Mouse (Mus musculus): ENCODE measurements at regions not wholly inside any gene's neighbourhood (a gene's known extent, or its start where the extent isn't known, plus 50 kb on each side); places are given as distances from the start of the nearest gene placed in this dataset.

DNA sequence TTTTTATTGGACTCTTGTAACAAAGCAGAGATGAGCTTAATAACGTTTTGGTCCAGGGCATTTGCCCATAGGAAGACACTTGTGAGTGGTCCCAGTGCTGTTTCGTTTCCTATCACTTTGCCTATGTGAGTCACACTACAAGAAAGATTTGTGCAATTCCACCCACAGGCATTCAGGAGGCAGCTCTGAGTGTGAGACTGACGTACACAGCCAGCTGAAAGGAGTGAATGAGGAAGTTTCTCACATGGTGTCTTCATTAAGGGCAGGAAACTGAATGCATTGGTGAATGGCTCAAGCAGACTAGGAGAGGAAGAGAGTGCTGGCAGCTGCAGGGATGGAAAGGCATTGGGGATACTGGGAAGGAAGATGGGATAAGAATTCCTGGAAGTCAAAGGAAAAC, 230.5 kb upstream of the Fam241a start:
- no peak for DNase-seq (ENCODE audit: low spot score in 2 of 2)

DNA sequence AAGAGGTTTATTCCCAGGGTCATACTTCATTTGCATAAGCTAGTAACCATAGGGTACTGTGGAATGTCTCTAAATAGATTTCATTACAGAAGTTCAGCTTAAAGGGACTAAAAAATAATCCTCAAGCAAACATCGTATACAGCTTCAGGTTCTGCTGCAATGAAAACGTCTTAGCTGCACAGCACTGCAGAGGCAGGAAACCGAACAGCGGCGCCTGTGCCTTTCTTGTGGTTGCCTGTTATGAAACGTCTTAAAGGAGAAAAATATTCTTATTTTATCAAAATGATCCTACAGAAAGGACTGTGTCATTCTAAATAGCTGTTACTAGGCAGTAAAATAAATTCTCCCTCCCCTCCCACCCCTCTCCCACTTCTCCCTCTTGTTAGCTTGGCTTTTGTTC, 226.0 kb upstream of the Fam241a start:
- DNase-seq (ENCODE audit: low spot score in 2 of 2) = no peak

DNA sequence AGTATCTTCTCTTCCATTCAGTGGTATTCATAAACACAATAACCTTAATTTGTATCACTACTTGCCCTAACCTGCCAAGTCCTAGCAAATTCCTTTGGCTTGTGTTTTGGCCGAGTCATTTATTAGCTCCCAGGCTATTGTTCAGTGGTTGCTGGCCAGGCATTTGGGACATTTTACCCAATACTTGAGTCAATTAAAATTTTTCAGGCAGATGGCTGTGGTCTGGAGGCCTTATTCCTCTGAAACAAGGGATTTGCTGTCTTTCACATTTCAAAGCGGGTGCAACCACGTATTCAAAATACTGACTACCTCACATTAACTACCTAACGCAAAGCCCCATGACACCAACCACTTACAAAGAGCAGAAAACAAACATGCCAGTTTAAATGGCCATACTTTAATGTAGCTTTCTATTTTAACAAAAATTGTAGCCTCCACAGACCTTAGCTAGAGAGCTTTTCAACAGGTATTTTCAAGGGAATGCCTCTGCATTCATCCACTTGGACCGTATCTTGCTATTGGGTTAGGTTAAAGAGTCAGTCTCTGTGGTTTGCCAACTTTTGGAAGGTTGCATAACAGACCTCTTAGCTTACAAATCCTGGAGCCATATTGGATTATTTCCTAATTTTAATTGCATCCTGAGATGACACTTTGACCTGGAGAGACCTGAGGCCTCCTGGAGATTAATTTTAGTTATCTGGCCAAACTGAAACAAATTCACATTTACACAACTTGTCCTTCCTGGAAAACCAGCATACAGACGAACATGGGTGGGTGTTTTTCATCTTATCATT, 224.7 kb upstream of the Fam241a start:
- no peak for DNase-seq (ENCODE audit: low spot score in 2 of 2)

DNA sequence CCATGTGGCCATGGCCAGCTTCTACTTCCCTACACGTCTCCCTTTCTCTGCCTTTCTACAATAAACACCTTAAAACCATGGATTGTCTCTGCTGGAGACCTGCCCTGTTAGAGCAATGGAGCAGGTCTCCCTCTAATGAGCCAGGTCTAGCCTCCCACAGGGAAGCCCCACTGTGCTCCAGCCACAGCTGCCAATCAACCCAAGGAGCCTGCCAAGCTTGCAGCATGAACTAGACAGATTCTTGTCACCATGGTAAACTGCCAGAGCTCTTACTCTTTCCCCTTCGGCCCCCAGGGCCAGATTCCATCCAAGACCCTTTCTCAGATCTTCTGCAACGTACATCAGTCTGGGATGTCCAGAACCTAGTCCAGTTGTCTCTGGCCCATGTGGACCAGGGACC, 217.1 kb upstream of the Fam241a start:
- DNase-seq (ENCODE audit: low spot score in 2 of 2) = no peak

DNA sequence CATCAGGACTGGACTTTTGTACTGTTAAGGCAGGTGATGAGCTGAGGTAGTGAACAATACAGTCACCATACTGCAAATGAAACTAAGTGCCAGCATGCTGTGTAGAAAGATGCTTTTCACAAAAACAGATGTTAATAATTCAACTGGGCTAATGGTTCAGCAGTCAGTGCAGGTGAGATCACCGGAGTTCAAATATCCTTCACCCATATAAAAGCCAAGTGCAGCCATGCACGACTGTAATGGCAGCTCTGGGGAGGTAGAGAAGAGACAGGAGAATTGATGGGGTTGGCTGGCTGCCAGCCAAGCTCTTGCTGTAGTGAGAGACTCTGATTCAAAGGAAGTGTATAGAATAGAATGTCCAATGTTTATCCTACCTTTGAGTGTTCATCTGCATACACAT, 214.3 kb upstream of the Fam241a start:
- DNase-seq (ENCODE audit: low spot score in 2 of 2) = no peak

DNA sequence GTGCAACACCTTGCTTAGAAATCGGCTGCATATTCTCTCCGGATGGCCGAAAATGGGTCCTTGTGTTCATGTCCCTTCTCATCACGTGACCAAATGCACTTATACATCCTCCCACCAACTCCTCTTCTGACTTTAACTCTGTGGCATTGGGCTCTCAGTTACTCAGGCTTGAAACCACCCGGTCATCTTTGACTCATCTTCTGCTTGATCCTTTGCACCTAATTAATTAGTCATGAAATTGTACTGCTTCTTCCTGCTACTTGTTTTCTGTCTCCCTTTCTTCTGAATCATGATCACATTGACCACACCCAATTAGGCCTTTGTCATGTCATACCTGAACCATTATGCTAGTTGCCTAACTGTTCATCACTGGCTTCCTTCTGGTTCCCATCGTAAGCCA, 208.4 kb upstream of the Fam241a start:
- no peak for DNase-seq (ENCODE audit: low spot score in 2 of 2)

DNA sequence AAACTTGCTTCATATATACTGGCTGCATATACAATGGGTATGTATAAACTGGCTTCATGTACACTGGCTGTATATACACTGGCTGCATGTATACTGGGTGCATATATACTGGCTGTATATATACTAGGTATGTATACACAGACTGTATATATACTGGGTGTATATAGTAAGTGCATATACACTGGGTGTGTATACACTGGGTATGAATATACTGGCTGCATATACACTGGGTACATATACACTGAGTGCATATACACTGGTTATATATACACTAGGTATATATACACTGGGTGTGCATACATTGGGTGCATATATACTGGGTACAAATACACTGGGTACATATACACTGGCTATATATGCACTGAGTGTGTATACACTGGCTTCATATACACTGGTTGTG, 196.9 kb upstream of the Fam241a start:
- no peak for DNase-seq (ENCODE audit: low spot score in 2 of 2)

DNA sequence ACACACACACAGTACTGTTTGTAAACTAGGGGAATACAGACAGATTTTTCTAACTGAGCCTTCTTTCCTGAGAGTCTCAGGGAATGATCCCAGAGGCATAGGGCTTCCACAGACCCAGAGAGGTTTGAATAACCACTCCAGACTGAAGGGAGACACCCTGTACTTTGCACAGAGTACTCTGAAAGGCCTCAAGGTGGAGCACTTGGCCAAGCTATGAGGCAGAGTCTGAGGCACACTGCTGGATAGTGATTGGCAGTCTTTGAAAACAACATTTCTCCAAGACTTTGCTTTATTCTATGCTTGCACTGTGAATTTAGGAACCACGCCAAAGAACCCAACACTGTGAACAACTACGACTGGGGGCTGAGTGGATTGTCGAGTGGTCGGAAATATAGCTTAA, 192.1 kb upstream of the Fam241a start:
- DNase-seq (ENCODE audit: low spot score in 2 of 2) = no peak

DNA sequence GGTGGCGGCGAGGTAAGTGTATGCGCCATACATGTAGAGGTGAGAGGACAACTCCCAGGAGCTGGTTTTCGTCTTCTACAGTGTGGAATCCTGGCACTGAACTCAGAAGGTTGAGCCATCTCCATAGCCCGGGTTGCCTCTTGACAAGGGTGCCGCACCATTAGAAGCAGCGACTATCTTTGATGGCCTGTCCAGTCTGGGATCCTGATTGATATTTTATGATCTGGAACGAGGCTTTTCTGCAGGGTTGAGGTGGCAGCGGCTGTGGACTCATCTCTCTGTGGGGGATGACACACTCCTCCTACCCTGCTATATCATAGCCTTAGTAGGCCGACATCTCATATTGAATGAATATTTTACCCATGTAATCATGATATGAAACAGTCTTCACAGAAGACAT, 191.0 kb upstream of the Fam241a start:
- DNase-seq (ENCODE audit: low spot score in 2 of 2) = no peak

DNA sequence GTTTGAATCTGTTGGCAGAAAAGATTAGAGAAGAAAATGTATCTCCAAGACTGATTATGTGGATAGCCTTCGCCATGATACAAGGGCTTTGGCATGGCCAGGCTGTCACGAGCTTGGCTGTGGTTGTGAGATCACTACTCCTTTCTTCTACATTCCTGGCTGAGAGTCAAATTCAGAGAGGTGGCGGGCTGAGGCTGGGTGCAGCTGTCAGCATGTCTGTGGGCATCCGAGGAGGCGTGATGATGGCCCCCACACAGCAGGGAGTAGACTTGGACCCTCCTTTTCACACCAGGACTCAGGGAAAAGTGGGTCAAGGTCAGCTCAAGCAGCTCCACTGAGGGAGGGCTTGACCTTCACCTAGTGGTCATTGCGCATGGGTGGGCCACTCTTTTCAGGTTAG, 186.3 kb upstream of the Fam241a start:
- no peak for DNase-seq (ENCODE audit: low spot score in 2 of 2)

DNA sequence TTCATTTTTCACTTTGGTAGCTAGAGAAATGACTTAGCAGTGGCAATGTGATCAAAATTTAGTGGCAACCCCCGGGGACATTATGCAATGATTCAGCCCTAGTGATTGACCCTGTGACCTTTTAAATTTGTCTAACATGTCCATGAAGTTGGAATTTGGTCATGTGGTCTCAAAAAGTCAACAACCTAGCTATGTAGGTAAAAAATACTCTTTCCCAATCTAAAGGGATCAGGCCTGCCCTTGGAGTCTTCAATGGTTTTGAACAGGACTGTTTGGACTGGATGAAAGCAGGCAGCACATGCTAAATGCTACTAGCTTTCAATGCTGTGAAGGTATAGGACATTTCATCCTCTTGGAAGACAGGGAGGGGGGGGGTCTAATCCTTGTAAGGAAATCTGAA, 185.3 kb upstream of the Fam241a start:
- DNase-seq (ENCODE audit: low spot score in 2 of 2) = no peak

DNA sequence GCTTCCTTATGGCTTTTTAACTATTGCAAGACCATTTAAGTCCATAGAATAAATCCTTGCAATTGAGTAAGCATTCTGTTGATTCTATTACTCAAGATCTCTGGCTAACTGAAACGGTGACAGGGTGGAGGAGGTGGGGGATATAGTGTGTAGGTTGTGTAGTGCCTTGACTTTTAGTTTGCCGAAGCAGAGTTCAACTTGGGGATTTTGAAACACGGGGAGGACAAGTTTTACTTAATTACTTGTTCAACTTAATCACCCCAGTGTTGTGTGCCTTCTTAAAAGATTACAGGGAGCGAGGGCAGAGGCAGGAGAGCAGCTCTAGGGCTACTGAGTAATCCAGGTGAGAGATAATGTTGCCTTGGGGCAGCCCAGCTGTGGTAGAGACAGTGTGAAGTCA, 171.7 kb upstream of the Fam241a start:
- DNase-seq (ENCODE audit: low spot score in 2 of 2) = no peak

DNA sequence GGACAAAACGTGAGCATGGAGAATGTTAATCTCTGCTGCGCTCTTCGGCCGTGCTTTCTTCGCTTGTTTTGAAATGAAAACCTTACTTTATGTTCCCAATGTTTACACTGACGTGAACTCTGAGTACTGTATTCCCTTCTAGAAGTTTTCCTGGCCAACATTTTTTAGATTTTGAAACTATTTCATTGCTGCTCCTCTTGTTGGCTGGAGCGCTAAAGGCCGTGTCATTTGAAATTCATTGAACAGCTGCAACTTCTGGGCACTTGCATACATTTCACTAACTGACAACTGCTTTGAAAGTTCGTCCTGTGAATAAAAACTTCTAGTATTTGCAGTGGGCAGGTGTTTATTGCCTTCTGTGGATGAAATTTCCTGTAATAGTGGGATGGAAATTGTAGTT, 157.9 kb upstream of the Fam241a start:
- no peak for DNase-seq (ENCODE audit: low spot score in 2 of 2)

DNA sequence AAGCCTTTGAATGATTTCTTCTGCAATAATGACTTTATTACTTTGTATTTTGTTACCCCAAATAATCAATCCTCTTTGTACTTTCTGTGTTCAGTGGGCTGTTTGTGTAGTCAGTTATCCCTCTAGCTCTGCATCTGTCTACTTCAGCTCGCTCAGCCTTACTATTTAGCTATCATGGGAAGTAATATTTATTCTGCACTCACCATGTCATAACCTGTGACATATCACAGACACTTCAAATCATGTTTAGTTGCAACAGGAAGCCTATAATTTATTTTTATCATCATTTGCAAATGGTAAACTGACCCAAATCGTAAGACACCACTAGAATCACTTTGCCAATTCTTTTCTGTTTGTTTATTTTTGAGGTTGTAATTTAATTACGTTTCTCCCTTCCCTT, 147.6 kb upstream of the Fam241a start:
- no peak for DNase-seq (ENCODE audit: low spot score in 2 of 2)

DNA sequence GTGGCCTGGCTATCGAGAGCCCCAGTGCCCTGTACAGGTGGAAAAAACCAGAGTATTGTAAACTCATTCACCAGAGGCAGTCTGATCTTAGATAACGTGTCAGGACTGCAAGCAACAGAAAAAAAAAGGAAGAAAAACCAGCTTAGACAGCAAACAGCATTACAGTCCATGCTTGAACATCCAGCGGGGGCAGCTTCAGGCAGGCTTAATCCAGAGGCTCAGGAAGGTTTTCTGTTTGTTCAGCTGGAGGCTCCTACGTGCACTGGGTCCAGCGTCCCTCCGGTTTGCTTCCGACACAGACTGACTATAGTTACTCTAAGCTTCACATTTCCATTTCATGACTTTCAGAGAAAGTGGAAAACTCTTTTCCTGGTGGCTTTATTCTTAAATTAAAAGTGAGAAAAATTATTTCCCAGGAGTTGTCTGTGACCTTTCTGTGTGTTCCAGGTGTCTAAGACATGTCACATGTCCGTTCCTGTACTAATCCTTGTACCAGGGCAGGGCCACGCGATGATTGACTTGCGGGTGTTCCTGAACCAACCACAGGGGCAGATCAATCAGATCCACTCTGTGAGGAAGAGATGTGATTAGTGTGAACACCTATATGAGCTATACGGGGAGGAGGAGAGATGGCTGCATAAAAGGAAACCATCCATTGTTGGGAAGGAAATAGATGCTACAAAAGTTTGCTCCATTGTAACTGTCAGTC, 144.4 kb upstream of the Fam241a start:
- no peak for DNase-seq (ENCODE audit: low spot score in 2 of 2)

DNA sequence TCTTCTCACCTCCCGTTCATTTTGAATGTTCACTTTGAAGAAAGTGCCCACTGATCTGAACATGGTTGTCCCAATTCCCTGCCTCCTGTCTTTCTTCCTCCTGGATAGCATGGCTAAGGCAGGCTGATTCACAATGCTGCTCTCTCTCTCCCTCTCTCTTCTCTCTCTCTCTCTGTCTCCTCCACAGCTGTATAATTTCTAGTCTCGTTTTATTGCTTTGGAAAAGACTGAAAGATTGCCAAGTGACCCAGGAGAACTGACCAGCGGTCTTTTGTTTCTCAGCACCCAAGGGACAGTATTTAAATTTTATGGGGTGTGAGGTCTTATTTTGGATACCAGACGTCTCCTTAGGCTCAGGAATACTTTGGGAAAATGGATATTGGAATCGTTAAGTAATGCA, 143.1 kb upstream of the Fam241a start:
- no peak for DNase-seq (ENCODE audit: low spot score in 2 of 2)

DNA sequence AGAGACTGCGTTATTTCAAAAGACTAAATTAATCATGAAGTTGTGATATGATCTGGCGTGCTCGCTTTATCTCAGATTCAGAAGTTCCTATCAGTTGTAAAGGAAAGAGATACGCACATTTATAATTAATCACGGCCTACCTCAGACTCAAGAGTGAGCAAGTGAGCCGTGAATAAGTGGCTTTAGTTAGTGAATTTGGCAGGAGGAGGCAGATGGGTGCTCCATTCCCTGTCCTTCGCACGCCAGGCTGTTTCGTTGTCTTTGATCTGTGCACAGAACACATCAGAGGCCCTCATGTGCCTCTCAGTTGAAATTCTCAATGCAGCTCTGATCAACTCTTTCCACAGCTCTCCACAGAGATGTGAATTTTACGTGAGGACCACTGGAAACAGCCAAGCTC, 140.4 kb upstream of the Fam241a start:
- DNase-seq (ENCODE audit: low spot score in 2 of 2) = no peak

DNA sequence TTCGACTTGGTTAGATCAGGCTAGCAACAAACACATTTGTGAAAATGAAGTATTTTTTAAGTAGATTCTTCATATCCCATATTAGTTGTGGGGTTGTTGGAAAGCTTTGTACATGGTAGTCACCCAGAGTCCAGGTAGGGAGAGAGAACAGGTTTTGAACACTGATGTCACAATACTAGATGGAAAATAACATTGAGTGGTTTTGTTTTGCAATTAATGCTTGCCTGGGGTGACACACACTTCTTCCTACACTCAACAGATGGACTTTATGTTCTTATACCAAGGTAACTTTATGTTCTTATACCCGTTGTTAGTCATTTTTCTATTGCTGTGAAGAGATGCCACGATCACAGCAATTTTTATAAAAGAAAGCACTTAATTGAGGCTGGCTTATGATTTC, 134.2 kb upstream of the Fam241a start:
- no peak for DNase-seq (ENCODE audit: low spot score in 2 of 2)

DNA sequence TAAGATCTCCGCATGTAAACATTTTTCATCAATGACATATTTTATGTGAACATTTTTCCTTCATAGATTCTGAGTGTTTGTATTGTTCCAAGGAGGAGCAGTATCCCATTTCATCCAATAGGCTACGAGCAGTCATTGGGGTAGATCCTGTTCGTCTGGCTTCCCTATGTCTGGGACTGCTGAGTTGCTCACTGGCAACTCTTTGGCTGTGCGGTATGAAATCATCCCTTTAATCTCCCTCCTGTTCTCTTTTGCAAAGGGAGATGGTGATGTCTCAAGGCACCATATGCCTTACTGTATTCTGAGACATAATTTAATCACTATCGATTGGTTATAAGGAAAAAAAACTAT, 133.4 kb upstream of the Fam241a start:
- no peak for DNase-seq (ENCODE audit: low spot score in 2 of 2)

DNA sequence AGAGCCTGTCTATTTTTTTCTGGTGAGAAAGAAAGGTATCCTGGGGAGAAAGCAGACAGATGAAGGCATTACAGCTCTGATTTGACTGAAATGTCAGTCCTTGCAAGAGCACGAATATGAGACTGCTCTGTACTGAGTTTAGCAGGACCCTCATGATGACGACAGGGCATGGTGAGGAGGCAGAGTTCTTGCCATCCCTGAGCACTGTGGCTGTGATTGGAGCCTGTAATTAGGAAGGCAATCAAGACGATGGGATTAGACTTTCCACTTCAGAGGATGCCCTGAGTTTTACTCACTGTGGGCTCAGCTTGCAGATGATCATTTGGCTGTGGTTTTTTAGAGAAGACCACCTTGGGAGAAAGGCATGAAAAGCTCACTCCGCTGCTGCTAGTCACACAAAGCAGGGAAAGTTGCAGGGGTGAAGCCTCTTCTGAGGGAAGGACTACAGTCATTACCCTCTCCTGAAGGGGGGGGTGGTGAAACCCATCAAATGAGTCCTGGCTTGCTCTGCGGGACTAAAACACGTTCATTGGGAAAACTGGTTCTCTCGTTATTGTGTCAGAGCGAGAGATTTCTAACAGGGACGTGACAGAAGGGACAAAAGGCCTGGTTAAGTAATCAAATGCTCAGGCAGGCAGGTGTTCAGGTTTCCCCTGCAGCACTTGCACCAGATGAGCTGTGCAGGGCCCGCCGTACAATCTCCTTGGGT, 132.9 kb upstream of the Fam241a start:
- DNase-seq (ENCODE audit: low spot score in 2 of 2) = no peak

DNA sequence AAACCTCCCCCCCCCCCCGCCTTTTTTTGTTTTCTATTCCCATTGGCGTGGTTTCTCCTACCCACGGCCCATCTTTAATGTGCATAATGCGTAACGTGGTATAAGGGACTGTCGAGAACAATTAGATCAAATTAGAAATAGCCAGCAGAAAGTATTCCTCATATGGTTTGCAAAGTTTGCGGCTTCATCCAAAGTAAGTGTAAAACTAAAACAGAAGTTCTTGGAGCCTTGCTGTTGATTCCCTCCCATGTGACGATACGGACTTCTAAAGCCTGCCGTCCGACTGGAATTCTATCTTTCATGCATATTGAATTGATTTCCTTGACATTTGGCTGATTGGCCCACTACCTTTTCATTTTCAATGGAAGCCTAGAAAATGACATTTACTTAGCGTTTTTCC, 128.7 kb upstream of the Fam241a start:
- DNase-seq (ENCODE audit: low spot score in 2 of 2) = no peak

DNA sequence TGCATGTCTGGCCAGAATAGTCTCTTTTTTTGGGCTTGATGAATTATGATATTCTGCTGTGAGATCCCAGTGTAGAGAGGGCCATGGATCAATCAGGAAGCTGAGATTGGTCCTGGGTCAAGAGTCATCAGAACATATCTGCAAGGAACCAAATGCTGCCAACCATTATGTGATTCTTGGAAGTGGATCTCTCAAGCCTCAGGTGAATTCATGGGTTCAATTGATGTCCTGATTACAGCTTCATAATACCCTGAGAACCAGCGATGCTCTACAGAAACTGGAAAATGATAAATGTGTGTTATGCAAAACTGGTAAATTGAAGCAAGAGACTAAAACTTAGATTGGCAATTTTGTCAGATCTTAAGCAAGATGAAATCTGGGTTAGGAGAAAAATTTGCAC, 118.8 kb upstream of the Fam241a start:
- DNase-seq (ENCODE audit: low spot score in 2 of 2) = no peak

All from gastrocnemius, postnatal 4 days (tissue).